Mouse (Mus musculus) stomach, embryonic 16.5 days (tissue): ENCODE data around the gene Enpp6. TPM values are rescaled to one million over a fixed set of nuclear protein-coding genes. Genes with fewer than 3 reads are reported as not detected.

Source experiments
- ATAC-seq: fragments of 200-750 bp; cut with Nextera tagmentation; 2 replicates; pipeline ENCODE4 v1.8.0; 2017; ENCODE audit warnings: moderate number of reproducible peaks, moderate TSS enrichment; ENCODE audit not compliant: insufficient read depth, low FRiP score
- H3K27ac ChIP-seq: fragments of 300-500 bp; sonication (generic); 2 replicates; pipeline ENCODE4 v1.5.1; 2014; ENCODE audit warnings: low read length
- H3K27me3 ChIP-seq: fragments of 300-500 bp; sonication (generic); 2 replicates; pipeline ENCODE4 v1.6.1; 2014; ENCODE audit warnings: low read length, control low read depth, mixed read lengths; ENCODE audit not compliant: control insufficient read depth, insufficient read depth
- H3K36me3 ChIP-seq: fragments of 300-500 bp; sonication (generic); 2 replicates; pipeline ENCODE4 v1.6.1; 2014; ENCODE audit warnings: low read length; ENCODE audit not compliant: control insufficient read depth, insufficient read depth
- H3K4me1 ChIP-seq: fragments of 300-500 bp; sonication (generic); 2 replicates; pipeline ENCODE4 v1.6.1; 2014; ENCODE audit warnings: low read length, control low read depth, mixed read lengths; ENCODE audit not compliant: control insufficient read depth, insufficient read depth
- H3K4me2 ChIP-seq: fragments of 300-500 bp; sonication (generic); 2 replicates; pipeline ENCODE4 v1.6.1; 2014; ENCODE audit warnings: low read depth, low read length, mixed read lengths
- H3K4me3 ChIP-seq: fragments of 300-500 bp; sonication (generic); replicated peaks from 2 replicates; pipeline ENCODE4 v1.5.1; 2014; ENCODE audit warnings: mild to moderate bottlenecking, low read length
- H3K9ac ChIP-seq: fragments of 300-500 bp; sonication (generic); 2 replicates; pipeline ENCODE4 v1.6.1; 2014; ENCODE audit warnings: low read length
- H3K9me3 ChIP-seq: fragments of 300-500 bp; sonication (generic); replicated peaks from 2 replicates; pipeline ENCODE4 v1.6.1; 2016; ENCODE audit warnings: low read length, control low read depth; ENCODE audit not compliant: control insufficient read depth
- WGBS: fragments of 180-500 bp; shearing (Covaris S2); extraction: QIAGEN DNeasy Blood & Tissue Kit; methylation state at CpG from one replicate; pipeline ENCODE4 v1.1.7; 2014; 5-methylcytosine and 5-hydroxymethylcytosine counted together
- polyA plus RNA-seq: library from polyadenylated mRNA; unstranded; fragments of >200 nt; fragmentation: Nextera tagmentation; extraction: Ambion mirVana; gene quantifications from 2 replicates; pipeline ENCODE4 v1.2.1, GENCODE M21; 2015

Enpp6 gene
- polyA plus RNA-seq, 1 experiment from 2014 or later = 0.23 TPM

- H3K9me3 ChIP-seq = no peaks in the 10 kb centered on the region
- 20% methylated on average over 7 of the region's 7 CpGs for WGBS
- H3K27ac ChIP-seq = no peak overlapping the region
- H3K27me3 ChIP-seq = no peaks in the 10 kb centered on the region
- H3K4me1 ChIP-seq = no peaks in the 10 kb centered on the region
- no peak overlapping the region for H3K4me3 ChIP-seq
- H3K36me3 ChIP-seq = no peaks in the 10 kb centered on the region
- no peak for ATAC-seq
- H3K4me2 ChIP-seq = no peak overlapping the region
- H3K9ac ChIP-seq = no peak overlapping the region
Observed at GRCm38 (mm10) chr8:46953472-46953871, 33.2 kb upstream of the Enpp6 start.

- ATAC-seq = no peak
- Histone ChIP-seq H3K9me3 (no peaks in the 10 kb centered on the region), H3K4me1 (no peaks in the 10 kb centered on the region), H3K4me2 (no peak overlapping the region), H3K27ac (no peak overlapping the region), H3K4me3 (no peak overlapping the region), H3K27me3 (no peaks in the 10 kb centered on the region), H3K9ac (no peak overlapping the region), H3K36me3 (no peaks in the 10 kb centered on the region)
- 54% methylated on average over 10 of the region's 10 CpGs for WGBS
Observed at GRCm38 (mm10) chr8:46962630-46963427, 23.9 kb upstream of the Enpp6 start.

GRCm38 (mm10) chr8:46963619-46964145 is 23.0 kb upstream of the Enpp6 start:
- H3K27me3 ChIP-seq = no peaks in the 10 kb centered on the region
- WGBS = 52% methylated on average over 8 of the region's 8 CpGs
- H3K27ac ChIP-seq = no peak overlapping the region
- H3K9ac ChIP-seq = no peak overlapping the region
- no peaks in the 10 kb centered on the region for H3K4me1 ChIP-seq
- no peaks in the 10 kb centered on the region for H3K9me3 ChIP-seq
- H3K36me3 ChIP-seq = no peaks in the 10 kb centered on the region
- H3K4me3 ChIP-seq = no peak overlapping the region
- H3K4me2 ChIP-seq = no peak overlapping the region
- no peak for ATAC-seq

- H3K9me3 ChIP-seq = no peaks in the 10 kb centered on the region
- no peaks in the 10 kb centered on the region for H3K36me3 ChIP-seq
- ATAC-seq = 0 out of 2 replicates have a peak, but pooled peaks have one; percentile 17
- H3K9ac ChIP-seq = no peak overlapping the region
- H3K4me2 ChIP-seq = no peak overlapping the region
- H3K4me1 ChIP-seq = no peaks in the 10 kb centered on the region
- no peak overlapping the region for H3K27ac ChIP-seq
- 55% methylated on average over 14 of the region's 14 CpGs for WGBS
- H3K27me3 ChIP-seq = no peaks in the 10 kb centered on the region
- no peak overlapping the region for H3K4me3 ChIP-seq
Observed at GRCm38 (mm10) chr8:46965812-46966211, 20.9 kb upstream of the Enpp6 start.

GRCm38 (mm10) chr8:46968721-46969120 is 18.0 kb upstream of the Enpp6 start:
- H3K36me3 ChIP-seq = no peaks in the 10 kb centered on the region
- no peaks in the 10 kb centered on the region for H3K27me3 ChIP-seq
- WGBS = 95% methylated on average over 3 of the region's 3 CpGs
- H3K9ac ChIP-seq = no peak overlapping the region
- no peaks in the 10 kb centered on the region for H3K4me1 ChIP-seq
- no peak overlapping the region for H3K4me3 ChIP-seq
- no peak for ATAC-seq
- no peak overlapping the region for H3K4me2 ChIP-seq
- no peaks in the 10 kb centered on the region for H3K9me3 ChIP-seq
- H3K27ac ChIP-seq = no peak overlapping the region

GRCm38 (mm10) chr8:46969386-46969785 is 17.3 kb upstream of the Enpp6 start:
- Histone ChIP-seq H3K9ac (no peak overlapping the region), H3K4me1 (no peaks in the 10 kb centered on the region), H3K27me3 (no peaks in the 10 kb centered on the region), H3K9me3 (no peaks in the 10 kb centered on the region), H3K36me3 (no peaks in the 10 kb centered on the region), H3K4me3 (no peak overlapping the region), H3K4me2 (no peak overlapping the region), H3K27ac (no peak overlapping the region)
- WGBS = 72% methylated on average over 2 of the region's 2 CpGs
- no peak for ATAC-seq

- H3K4me3 ChIP-seq = no peak overlapping the region
- H3K4me2 ChIP-seq = no peak overlapping the region
- no peaks in the 10 kb centered on the region for H3K27me3 ChIP-seq
- no peaks in the 10 kb centered on the region for H3K4me1 ChIP-seq
- H3K27ac ChIP-seq = no peak overlapping the region
- no peak overlapping the region for H3K9ac ChIP-seq
- no peaks in the 10 kb centered on the region for H3K9me3 ChIP-seq
- ATAC-seq = no peak
- WGBS = 66% methylated on average over 4 of the region's 4 CpGs
- no peaks in the 10 kb centered on the region for H3K36me3 ChIP-seq
Observed at GRCm38 (mm10) chr8:46977376-46977775, 9.3 kb upstream of the Enpp6 start.

GRCm38 (mm10) chr8:46982166-46982565 is 4.5 kb upstream of the Enpp6 start:
- no peaks in the 10 kb centered on the region for H3K36me3 ChIP-seq
- no peak for ATAC-seq
- H3K4me3 ChIP-seq = no peak overlapping the region
- H3K4me1 ChIP-seq = no peaks in the 10 kb centered on the region
- WGBS = 68% methylated on average over 6 of the region's 6 CpGs
- no peak overlapping the region for H3K4me2 ChIP-seq
- H3K27ac ChIP-seq = no peak overlapping the region
- H3K27me3 ChIP-seq = no peaks in the 10 kb centered on the region
- no peak overlapping the region for H3K9ac ChIP-seq
- no peaks in the 10 kb centered on the region for H3K9me3 ChIP-seq

GRCm38 (mm10) chr8:46982770-46983169 is 3.9 kb upstream of the Enpp6 start:
- Histone ChIP-seq H3K27ac (no peak overlapping the region), H3K4me3 (no peak overlapping the region), H3K4me2 (no peak overlapping the region), H3K9ac (no peak overlapping the region), H3K36me3 (no peaks in the 10 kb centered on the region), H3K27me3 (no peaks in the 10 kb centered on the region), H3K9me3 (no peaks in the 10 kb centered on the region), H3K4me1 (no peaks in the 10 kb centered on the region)
- ATAC-seq = no peak
- 60% methylated on average over 4 of the region's 4 CpGs for WGBS
